Mouse (Mus musculus): ENCODE results near the gene Armcx5. TPM values are rescaled to one million over a fixed set of nuclear protein-coding genes. Genes with fewer than 3 reads are reported as not detected.
"Not testable (repeated sequence)": the region's sequence is repeated elsewhere in the genome, so short reads cannot be mapped to it uniquely, and the experiment has no call there.

Armcx5 gene
- polyA plus RNA-seq (2015; fragmentation: Nextera tagmentation; extraction: Ambion mirVana), result 12.2 and 12.6 TPM in 2 replicates

DNA sequence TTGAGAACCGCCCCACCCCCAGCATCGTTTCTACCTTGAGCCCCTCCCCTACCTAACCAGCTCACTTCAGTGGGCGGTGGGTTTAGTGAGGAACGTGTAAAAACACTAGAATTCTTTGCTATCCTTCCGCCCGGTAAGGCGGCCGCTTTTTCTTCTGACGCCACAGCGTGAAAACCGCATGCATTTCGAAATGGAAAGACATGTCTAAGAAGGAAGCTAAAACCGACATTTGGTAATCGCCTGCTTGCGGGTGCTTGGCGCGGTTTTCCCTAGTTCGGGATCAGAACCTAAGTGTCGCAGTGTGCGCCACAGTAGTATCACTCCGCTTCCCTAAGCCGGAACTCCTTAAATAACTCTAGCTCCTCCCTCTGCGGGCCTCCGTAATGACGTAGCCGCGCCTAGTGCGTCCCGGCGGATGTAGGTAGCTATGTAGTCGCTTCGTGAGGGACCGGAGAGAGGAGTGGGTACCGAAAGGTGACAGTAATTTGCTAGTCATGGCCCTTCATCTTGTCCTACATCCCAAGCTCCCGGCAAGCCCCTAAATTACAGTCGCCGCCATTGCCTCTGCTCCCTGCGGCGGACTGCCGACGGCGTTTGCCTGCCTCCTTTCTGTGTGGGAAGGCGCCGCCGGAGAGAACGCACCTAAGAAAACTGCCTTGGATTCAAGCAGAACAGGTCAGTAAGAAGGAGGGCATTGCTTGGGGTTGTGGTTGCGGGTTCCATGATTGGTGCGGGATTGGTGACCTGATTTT, at the start of gene Armcx5, which contains the start of gene Gprasp1:
TSS of gene Armcx5 (plus strand) at position 430 of the 752 bp plus-strand sequence.
TSS of gene Gprasp1 (plus strand) at position 430 of the 752 bp plus-strand sequence.
- Histone ChIP-seq H3K27me3 (no peaks in the 10 kb centered on the region), H3K4me2 (replicated peaks) (peak within 1 kb of the TSS; percentile 46), H3K4me3 (peak within 1 kb of the TSS; percentile 67), H3K27ac (replicated peaks) (peak within 1 kb of the TSS; percentile 94), H3K9me3 (no peaks in the 10 kb centered on the region), H3K9ac (replicated peaks) (peak within 1 kb of the TSS; percentile 64), H3K36me3 (no peaks in the 10 kb centered on the region), H3K4me1 (peaks cover 13% of the 10 kb centered on the region; the same call in 1 of the 2 replicates)
- 20% methylated on average over 48 of the region's 48 CpGs for WGBS
- ATAC-seq (replicated peaks), result peak; percentile 99

DNA sequence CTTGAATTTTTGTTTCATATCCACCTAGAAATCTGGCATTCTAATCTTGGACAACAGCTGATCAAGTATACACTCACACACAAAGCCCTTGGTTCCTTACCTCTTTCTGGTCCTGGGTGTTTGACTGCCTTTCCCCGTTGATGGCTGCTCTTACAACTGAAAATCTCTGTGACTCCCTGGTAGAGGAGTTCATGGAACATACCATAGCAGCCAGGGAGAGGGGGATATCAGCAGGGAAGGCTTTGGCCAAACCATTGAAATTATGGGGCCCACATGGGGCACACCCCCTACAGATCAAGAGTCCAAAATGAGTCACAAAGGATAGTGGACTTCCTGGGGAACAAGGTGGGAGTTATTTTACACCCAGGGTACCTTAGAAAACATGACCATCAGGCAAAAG, 48.9 kb upstream of the Armcx5 start, which contains the start of gene Tcp11x2:
TSS of gene Tcp11x2 (minus strand) at position 158 of the 400 bp plus-strand sequence.
- no peaks in the 10 kb centered on the region for H3K36me3 ChIP-seq
- H3K4me2 ChIP-seq (replicated peaks), result no peak within 1 kb of the TSS
- WGBS, result 64% methylated on average over 1 of the region's 1 CpGs
- no peaks in the 10 kb centered on the region for H3K9me3 ChIP-seq
- no peak within 1 kb of the TSS for H3K9ac ChIP-seq (replicated peaks)
- no peaks in the 10 kb centered on the region for H3K27me3 ChIP-seq
- ATAC-seq (replicated peaks), result no peak
- no peaks in the 10 kb centered on the region for H3K4me1 ChIP-seq
- no peak within 1 kb of the TSS for H3K27ac ChIP-seq (replicated peaks)
- no peak within 1 kb of the TSS for H3K4me3 ChIP-seq

DNA sequence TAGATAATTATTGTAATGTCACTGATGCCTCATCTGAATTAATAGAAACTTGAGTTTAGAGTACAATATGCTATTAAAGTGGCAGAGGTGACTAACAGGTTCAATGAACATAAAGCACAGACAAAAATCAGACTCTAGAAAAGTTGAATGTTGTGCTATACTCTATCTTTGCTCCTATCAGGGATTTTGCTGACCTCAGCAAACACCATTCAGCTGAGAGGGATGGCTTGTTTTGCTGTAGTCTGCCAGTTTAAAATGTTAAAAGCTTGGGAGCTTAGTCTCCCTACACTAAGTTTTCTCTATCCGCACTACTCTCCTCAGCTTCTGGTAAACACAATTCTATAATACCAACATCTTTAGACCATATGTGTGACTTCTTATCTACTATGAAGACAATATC, 39.4 kb upstream of the Armcx5 start:
- H3K4me1 ChIP-seq, result no peaks in the 10 kb centered on the region
- H3K36me3 ChIP-seq, result no peaks in the 10 kb centered on the region
- no peaks in the 10 kb centered on the region for H3K9me3 ChIP-seq
- no peak overlapping the region for H3K4me2 ChIP-seq (replicated peaks)
- no peak overlapping the region for H3K4me3 ChIP-seq
- H3K9ac ChIP-seq (replicated peaks), result no peak overlapping the region
- no peaks in the 10 kb centered on the region for H3K27me3 ChIP-seq
- WGBS, result 78% methylated on average over 1 of the region's 1 CpGs
- no peak overlapping the region for H3K27ac ChIP-seq (replicated peaks)
- no peak for ATAC-seq (replicated peaks)

DNA sequence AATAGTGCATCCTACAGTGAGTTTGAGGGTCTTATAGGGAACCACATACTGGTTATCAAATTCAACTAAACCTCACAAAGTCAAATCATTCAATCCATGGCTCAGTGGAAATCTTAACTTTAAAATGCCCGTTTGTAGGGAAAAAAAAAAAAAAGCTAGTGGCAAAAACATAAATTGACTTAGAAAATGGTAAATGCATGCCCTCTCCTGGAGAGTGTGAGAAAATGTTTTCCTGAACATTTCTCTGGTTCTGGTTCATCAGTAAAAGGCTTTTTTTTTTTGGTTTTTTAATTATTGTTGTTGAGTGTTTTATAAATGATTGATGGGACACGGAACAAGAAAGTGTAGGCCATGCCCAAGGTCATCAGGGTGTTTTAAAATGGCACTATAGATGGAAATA, 38.2 kb upstream of the Armcx5 start:
- no peak for ATAC-seq (replicated peaks)
- no peak overlapping the region for H3K4me3 ChIP-seq
- no peaks in the 10 kb centered on the region for H3K36me3 ChIP-seq
- no peak overlapping the region for H3K4me2 ChIP-seq (replicated peaks)
- no peaks in the 10 kb centered on the region for H3K4me1 ChIP-seq
- H3K9me3 ChIP-seq, result no peaks in the 10 kb centered on the region
- WGBS, result 44% methylated on average over 2 of the region's 2 CpGs
- no peak overlapping the region for H3K27ac ChIP-seq (replicated peaks)
- no peak overlapping the region for H3K9ac ChIP-seq (replicated peaks)
- no peaks in the 10 kb centered on the region for H3K27me3 ChIP-seq

DNA sequence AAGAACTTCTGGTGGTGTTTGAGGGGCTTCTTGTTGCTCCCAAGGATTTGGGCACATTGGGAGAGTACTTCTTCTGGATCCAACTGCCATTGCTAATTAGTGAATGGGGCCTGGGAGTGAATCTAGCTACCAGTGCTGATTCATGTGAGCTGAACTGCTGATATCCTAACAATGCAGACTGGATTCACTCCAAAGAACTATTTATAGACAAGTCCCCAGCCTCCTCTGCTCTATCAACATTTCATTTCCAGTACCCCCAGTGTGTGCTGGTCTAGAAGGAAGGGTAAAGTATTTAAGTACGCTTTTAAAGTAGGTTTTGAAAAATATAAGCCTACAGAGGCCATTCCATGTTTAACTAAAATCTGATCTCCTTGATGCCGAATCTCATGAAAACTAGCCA, 29.7 kb upstream of the Armcx5 start:
- WGBS, result 85% methylated on average over 2 of the region's 2 CpGs
- Histone ChIP-seq H3K27me3 (no peaks in the 10 kb centered on the region), H3K36me3 (no peaks in the 10 kb centered on the region), H3K4me1 (no peaks in the 10 kb centered on the region), H3K27ac (replicated peaks) (no peak overlapping the region), H3K4me2 (replicated peaks) (no peak overlapping the region), H3K9me3 (no peaks in the 10 kb centered on the region), H3K9ac (replicated peaks) (no peak overlapping the region), H3K4me3 (no peak overlapping the region)
- no peak for ATAC-seq (replicated peaks)

DNA sequence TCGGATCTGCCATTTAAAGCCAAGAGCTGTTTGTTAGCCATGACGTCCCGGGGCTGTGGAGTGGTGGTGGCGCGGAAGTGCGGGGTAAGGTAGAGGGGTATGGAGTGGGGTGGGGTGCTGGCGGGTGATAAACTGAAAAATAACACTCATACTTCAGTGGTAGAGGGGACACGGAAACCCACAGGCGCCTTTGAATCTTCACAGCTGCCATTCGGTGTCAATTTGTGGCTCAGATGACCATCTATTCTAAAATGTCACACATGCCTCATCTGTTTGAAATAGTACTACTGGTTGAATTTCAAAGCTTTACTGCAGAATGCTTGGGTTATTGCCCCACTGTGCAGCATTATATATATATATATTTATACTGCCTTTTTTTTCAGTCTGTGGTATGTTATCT, 17.4 kb upstream of the Armcx5 start, which contains the start of gene Tmsb15a:
TSS of gene Tmsb15a (minus strand) at position 101 of the 400 bp plus-strand sequence.
- no peak within 1 kb of the TSS for H3K4me2 ChIP-seq (replicated peaks)
- H3K27me3 ChIP-seq, result no peaks in the 10 kb centered on the region
- 85% methylated on average over 10 of the region's 10 CpGs for WGBS
- H3K9ac ChIP-seq (replicated peaks), result no peak within 1 kb of the TSS
- H3K36me3 ChIP-seq, result no peaks in the 10 kb centered on the region
- no peak for ATAC-seq (replicated peaks)
- no peak within 1 kb of the TSS for H3K4me3 ChIP-seq
- no peaks in the 10 kb centered on the region for H3K4me1 ChIP-seq
- H3K27ac ChIP-seq (replicated peaks), result no peak within 1 kb of the TSS
- no peaks in the 10 kb centered on the region for H3K9me3 ChIP-seq

DNA sequence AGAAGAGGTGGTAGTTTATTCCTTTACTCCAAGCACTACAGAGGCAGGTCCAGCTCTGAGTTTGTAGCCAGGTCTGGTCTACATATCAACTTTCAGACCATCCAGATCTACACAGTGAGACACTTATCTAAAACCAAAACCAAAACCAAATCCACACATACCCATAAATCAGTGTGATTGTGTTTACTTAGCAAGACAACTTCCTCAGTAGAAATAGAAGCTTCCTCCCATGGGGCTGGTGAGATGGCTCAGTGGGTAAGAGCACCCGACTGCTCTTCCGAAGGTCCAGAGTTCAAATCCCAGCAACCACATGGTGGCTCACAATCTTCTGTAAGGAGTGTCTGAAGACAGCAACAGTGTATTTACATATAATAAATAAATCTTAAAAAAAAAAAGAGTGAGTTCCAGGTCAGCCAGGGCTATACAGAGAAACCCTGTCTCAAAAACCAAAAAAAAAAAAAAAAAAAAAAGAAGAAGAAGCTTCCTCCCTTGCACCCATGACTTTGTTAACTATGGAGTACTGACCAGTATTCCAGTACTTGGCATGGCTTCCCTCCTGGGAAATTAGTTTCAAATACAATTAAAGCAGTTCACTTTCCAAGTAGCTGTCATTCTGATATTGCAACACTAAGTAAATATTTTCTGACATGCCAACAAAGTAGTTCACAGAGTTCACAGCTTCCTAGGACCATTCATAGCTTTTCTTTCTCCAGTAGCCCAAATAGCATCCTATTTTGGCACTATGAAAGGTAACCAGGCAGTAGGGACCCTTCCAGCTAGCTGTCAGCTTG, 3.6 kb upstream of the Armcx5 start:
- 99% methylated on average over 2 of the region's 2 CpGs for WGBS
- no peaks in the 10 kb centered on the region for H3K36me3 ChIP-seq
- no peak overlapping the region for H3K9ac ChIP-seq (replicated peaks)
- H3K27ac ChIP-seq (replicated peaks), result no peak overlapping the region
- no peak overlapping the region for H3K4me3 ChIP-seq
- H3K9me3 ChIP-seq, result no peaks in the 10 kb centered on the region
- H3K4me1 ChIP-seq, result peaks cover 8% of the 10 kb centered on the region; the same call in 1 of the 2 replicates
- no peak for ATAC-seq (replicated peaks)
- H3K27me3 ChIP-seq, result no peaks in the 10 kb centered on the region
- H3K4me2 ChIP-seq (replicated peaks), result no peak overlapping the region

DNA sequence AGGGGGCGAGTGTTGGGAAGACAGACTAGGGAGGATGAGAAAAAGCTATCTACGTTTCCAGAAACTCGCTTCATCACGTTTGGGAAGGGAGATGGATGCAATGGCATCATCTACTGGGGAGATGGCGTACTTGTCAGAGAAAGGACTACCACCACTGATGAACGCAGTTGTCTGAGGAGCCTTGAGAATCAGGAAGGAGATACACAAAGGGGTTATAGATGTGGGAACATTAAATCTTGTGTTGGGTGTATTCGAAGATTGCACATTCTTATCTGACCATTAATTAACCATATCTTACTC, 473 bp downstream of the Armcx5 start:
- Histone ChIP-seq H3K36me3 (no peaks in the 10 kb centered on the region), H3K4me2 (replicated peaks) (peak overlapping the region; percentile 45), H3K9ac (replicated peaks) (peak overlapping the region; percentile 64), H3K9me3 (no peaks in the 10 kb centered on the region), H3K4me3 (peak overlapping the region; percentile 67), H3K27ac (replicated peaks) (peak overlapping the region; percentile 94), H3K27me3 (no peaks in the 10 kb centered on the region), H3K4me1 (peaks cover 13% of the 10 kb centered on the region; the same call in 1 of the 2 replicates)
- 17% methylated on average over 7 of the region's 7 CpGs for WGBS
- ATAC-seq (replicated peaks), result peak; percentile 45

DNA sequence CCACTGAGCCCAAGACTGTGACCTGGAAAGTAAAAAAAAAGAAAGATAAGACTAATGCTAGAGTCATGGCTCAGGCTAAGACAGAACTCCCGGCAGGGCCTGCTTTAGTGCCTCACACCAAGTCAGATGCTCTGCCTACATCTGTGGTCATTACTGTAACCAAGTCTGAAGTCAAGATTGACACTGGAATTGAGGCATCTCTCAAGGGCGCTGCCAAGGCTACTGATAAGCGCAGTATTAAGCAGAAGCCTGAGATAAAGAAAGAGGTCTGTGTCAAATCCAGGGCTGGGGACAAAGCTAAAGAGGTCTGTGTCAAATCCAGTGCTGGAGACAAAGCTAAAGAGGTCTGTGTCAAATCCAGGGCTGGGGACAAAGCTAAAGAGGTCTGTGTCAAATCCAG, 2.8 kb downstream of the Armcx5 start:
- H3K4me3 ChIP-seq; H3K27ac ChIP-seq (replicated peaks); ATAC-seq (replicated peaks); H3K4me2 ChIP-seq (replicated peaks); H3K27me3 ChIP-seq; H3K9me3 ChIP-seq; H3K9ac ChIP-seq (replicated peaks); H3K36me3 ChIP-seq: not testable (repeated sequence)
- H3K4me1 ChIP-seq, result peaks cover 13% of the 10 kb centered on the region; the same call in 1 of the 2 replicates
- 85% methylated on average over 3 of the region's 3 CpGs for WGBS

DNA sequence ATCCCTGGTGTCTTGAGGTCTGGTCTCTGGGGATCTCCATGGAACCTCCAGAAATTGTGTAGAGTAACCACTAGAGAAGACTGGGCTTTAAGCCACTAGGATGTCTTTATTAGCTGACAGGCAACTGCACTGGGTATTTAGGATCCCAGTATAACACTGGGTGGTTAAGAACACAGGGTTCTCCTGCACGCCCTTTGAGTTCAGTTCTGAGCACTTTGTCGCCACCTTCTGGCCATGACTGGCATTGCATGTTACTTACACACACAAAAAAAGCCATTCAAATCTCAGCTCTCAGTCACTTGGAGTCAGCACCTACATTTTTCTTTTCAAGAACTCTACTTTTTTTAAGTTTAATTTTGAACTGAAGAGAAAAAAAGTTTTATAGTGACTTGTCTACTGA, 10.3 kb downstream of the Armcx5 start:
- 0 out of 2 replicates have a peak, but pooled peaks have one; percentile 55 for ATAC-seq (replicated peaks)
- WGBS, result 7% methylated on average over 2 of the region's 2 CpGs
- H3K27me3 ChIP-seq, result no peaks in the 10 kb centered on the region
- H3K4me1 ChIP-seq, result no peaks in the 10 kb centered on the region
- no peak overlapping the region for H3K27ac ChIP-seq (replicated peaks)
- no peak overlapping the region for H3K4me2 ChIP-seq (replicated peaks)
- H3K36me3 ChIP-seq, result peaks cover 5% of the 10 kb centered on the region; the same call in 1 of the 2 replicates
- no peak overlapping the region for H3K4me3 ChIP-seq
- H3K9ac ChIP-seq (replicated peaks), result no peak overlapping the region
- no peaks in the 10 kb centered on the region for H3K9me3 ChIP-seq

DNA sequence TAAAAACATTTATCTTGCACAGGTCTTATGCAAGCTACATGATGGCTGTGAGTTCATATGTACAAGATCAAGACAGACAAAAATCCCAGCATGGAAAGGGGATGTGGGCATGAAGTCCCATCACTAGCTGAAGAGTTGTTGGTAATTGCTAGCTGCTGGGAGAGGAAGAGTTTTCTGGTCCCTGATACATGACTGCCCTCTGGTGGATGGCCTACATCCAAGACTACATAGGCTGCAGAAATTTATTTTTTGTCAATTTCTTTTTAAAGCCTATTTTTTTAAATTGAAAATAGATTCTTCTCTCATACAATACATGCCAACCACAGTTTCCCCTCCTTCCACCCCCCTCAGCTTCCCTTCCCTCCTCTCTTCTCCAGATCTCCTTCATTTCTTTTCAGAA, 19.2 kb downstream of the Armcx5 start:
- no peaks in the 10 kb centered on the region for H3K9me3 ChIP-seq
- H3K27ac ChIP-seq (replicated peaks), result no peak overlapping the region
- no peaks in the 10 kb centered on the region for H3K4me1 ChIP-seq
- H3K4me3 ChIP-seq, result no peak overlapping the region
- H3K36me3 ChIP-seq, result peaks cover 5% of the 10 kb centered on the region; the same call in 1 of the 2 replicates
- no peak overlapping the region for H3K9ac ChIP-seq (replicated peaks)
- ATAC-seq (replicated peaks), result no peak
- H3K4me2 ChIP-seq (replicated peaks), result no peak overlapping the region
- H3K27me3 ChIP-seq, result no peaks in the 10 kb centered on the region

DNA sequence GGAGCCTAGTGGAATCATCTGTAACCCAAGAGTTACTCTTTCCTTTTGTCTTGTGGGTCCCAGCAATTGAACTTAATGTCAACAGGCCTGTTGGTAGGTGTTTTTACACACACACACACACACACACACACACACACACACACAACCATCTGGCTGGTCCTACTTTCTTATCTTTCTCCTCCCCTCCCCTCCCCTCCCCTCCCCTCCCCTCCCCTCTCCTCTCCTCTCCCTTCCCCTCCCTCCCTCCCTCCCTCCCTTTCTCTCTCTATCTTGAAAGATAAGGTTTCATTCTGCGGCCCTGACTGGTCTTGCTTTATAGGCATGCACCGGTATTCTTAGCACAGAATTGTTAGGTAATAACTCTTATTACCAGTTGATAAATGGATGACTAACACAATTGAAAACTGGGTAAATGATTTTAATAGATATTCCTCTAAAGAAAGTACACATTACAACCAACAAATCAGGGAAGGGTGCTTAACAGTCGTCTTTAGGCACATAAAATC, 25.6 kb downstream of the Armcx5 start:
- no peak for ATAC-seq (replicated peaks)
- Histone ChIP-seq H3K4me1 (no peaks in the 10 kb centered on the region), H3K9ac (replicated peaks) (no peak overlapping the region), H3K27me3 (no peaks in the 10 kb centered on the region), H3K4me3 (no peak overlapping the region), H3K4me2 (replicated peaks) (no peak overlapping the region), H3K36me3 (no peaks in the 10 kb centered on the region), H3K27ac (replicated peaks) (no peak overlapping the region), H3K9me3 (no peaks in the 10 kb centered on the region)
- WGBS, result 67% methylated on average over 2 of the region's 3 CpGs

All from forebrain, embryonic 15.5 days (tissue).